Mouse (Mus musculus): ENCODE results near the gene Gm17482. TPM values are rescaled to one million over a fixed set of nuclear protein-coding genes. Genes with fewer than 3 reads are reported as not detected.

Gene Gm17482
- polyA plus RNA-seq (2012; rRNA removed), result not detected in 2 replicates

DNA sequence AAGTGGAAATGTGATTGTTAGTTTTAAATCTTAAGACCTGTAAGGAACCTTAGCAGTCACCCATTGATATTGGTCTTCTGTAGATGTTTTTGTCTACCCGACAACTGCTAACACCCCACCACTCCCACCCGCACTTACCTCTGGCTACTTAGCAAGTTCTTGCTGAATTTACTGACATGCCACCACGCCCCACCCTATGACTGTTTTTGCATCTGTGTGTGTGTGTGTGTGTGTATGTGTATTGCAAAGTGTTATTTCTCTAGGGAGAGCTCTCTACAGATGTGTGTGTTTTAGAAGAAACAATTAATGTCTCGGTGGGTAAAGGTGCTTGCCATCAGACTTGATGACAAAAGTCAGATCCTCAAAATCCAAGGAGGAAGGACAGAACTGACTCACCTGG, at the start of gene Gm17482:
Gene Gm17482 (plus strand): TSS at position 301 of the 400 bp plus-strand sequence.

DNA sequence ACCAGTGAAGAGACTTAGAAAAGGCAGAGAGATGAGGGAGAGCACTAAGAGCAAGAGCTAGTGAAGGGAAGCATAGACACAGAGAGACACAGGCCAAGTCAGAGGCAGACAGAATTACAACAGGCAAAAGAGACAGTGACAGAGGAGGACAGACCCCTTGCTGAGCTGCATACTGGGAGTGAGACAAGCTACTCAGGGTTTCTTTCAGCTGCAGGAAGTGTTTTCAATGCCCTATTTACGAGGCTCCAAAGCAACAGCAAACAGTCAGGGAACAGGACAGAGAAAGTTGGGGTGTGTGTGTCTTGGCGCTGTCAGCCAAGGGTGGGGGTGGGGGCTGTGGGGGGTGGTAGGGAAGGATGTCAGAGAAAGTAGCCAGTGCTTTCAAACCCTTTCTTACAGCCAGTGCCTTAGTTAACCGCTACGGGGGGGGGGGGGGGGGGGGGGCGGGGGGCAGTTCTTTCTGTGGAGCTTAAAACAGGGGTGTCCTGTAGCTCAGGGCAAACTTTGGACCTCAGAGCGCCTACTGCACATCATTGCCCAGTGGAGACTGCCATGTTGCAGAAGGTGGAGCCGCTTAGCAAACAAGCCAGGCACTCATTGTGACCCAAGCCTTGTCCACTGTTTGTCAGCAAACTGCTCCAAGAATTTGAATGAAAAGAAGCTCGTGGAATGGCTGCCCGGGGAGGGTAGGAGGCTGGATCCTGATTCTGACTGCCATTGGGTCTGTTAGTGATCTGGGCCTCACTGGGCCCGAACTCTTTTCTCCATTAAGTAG, 25.1 kb downstream of the Gm17482 start, which contains the start of gene Timp4:
Gene Timp4 (minus strand): TSS at position 107 of the 775 bp plus-strand sequence.

Other genes starting within 250 kb of the Gm17482 start
- 15.1 and 17.0 TPM in 2 replicates for gene Tamm41, start 189.5 kb upstream of the Gm17482 start, polyA plus RNA-seq (2012; rRNA removed)
- 0.03 and 0.06 TPM in 2 replicates for gene Syn2, start 92.4 kb upstream of the Gm17482 start, polyA plus RNA-seq (2012; rRNA removed)
- gene Timp4, start 24.9 kb downstream of the Gm17482 start, polyA plus RNA-seq (2012; rRNA removed), result 0.01 TPM in 1 of 2 replicates, not detected in the other
- 0.63 and 0.81 TPM in 2 replicates for gene Pparg, start 133.6 kb downstream of the Gm17482 start, polyA plus RNA-seq (2012; rRNA removed)

Measured in liver, embryonic 14 days (tissue).